Mouse (Mus musculus): ENCODE results near the gene Gpr107.
A peak's percentile ranks its signal among the peaks of the same experiment; 100 is the strongest.

DNA sequence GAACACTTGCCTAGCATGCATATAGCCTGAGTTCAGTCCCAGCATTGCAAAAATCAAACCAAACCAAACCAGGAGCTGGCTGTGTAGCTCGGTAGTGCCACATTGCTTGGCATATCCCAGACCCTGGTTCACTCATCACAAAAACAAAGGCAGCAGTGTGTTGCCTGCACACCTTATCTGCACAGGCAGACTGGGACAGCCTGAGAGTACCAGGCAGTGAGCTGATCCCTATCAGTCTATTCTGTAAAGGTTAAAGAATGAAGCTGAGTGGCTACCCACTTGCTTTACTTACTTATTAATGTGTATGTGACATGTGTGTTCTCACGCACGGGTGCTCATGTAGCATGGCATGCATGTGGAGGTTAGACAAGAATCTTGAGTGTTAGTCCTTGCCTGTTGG lies 4.7 kb downstream of the Gpr107 start:
- TF ChIP-seq EP300 (IDR thresholded peaks at IDR 0.05; ENCODE audit: low read depth) = peak; percentile 43; the same call in 1 of the 2 replicates
- TF ChIP-seq CTCF (IDR thresholded peaks at IDR 0.05; ENCODE audit: low read depth) = no peak

Data from liver, embryonic 14.5 days (tissue).